In genomic region chr14:105922427-105922826, GRCm38 (mm10) we compare ENCODE assay signal across 14 mouse cellular contexts. TPM values are rescaled to one million over a fixed set of nuclear protein-coding genes. Genes with fewer than 3 reads are reported as not detected.
DNase-seq lines count a peak whose midpoint lies in the region; ATAC-seq and TF ChIP-seq lines count a peak whose summit lies in the region.
"Had no signal": no experiment of that assay in that cellular context is flagged by ENCODE, and none has a peak within 500 bp of the region (broad histone marks: within the 10 kb centered on the region; RNA-seq: fewer than 3 reads in every experiment).

No protein-coding gene starts in this region.

- no peak overlapping the region for H3K4me2 ChIP-seq in hindbrain, postnatal 0 days (ENCODE audit: low read depth, low read length)
- 0 out of 2 replicates have a peak overlapping the region, but pooled peaks have one; percentile 5 for H3K4me2 ChIP-seq in midbrain, embryonic 12.5 days (replicated peaks)
- no peak overlapping the region for H3K4me2 ChIP-seq in midbrain, embryonic 13.5 days (replicated peaks)
- H3K4me2 ChIP-seq in intestine, embryonic 16.5 days (ENCODE audit: low read depth, low read length) = no peak overlapping the region
- H3K4me2 ChIP-seq: hindbrain, embryonic 13.5 days; liver, embryonic 15.5 days; neural tube, embryonic 12.5 days had no signal

- 0 out of 2 replicates have a peak, but pooled peaks cover 5% of the 10 kb centered on the region for H3K27me3 ChIP-seq in hindbrain, embryonic 10.5 days (ENCODE audit: insufficient read depth, poor library complexity, severe bottlenecking)
- no peaks in the 10 kb centered on the region for H3K27me3 ChIP-seq in hindbrain, postnatal 0 days (ENCODE audit: insufficient read depth, low read length)
- peaks cover 10% of the 10 kb centered on the region for H3K27me3 ChIP-seq in midbrain, embryonic 12.5 days
- H3K27me3 ChIP-seq in midbrain, embryonic 13.5 days = peaks cover 19% of the 10 kb centered on the region
- no peaks in the 10 kb centered on the region for H3K27me3 ChIP-seq in intestine, embryonic 16.5 days (replicated peaks; ENCODE audit: control insufficient read depth, insufficient read depth, low read length)
- H3K27me3 ChIP-seq: liver, embryonic 15.5 days; neural tube, embryonic 12.5 days had no signal

- WGBS in hindbrain, embryonic 10.5 days = 15% methylated on average over 5 of the region's 5 CpGs
- 25% methylated on average over 5 of the region's 5 CpGs for WGBS in hindbrain, postnatal 0 days
- WGBS in midbrain, embryonic 12.5 days = 44% methylated on average over 5 of the region's 5 CpGs
- 36% methylated on average over 5 of the region's 5 CpGs for WGBS in midbrain, embryonic 13.5 days
- WGBS in intestine, embryonic 16.5 days = 27% methylated on average over 5 of the region's 5 CpGs

- DNase-seq in hindbrain, embryonic 10.5 days (ENCODE audit: low spot score) = peak; percentile 25
- DNase-seq in hindbrain, postnatal 0 days (ENCODE audit: low spot score) = no peak
- peak; percentile 33 for DNase-seq in yolk sac, embryonic 10.5 days (ENCODE audit: low spot score)
- no peak for DNase-seq in c-Kit-positive CD71-positive TER-119-positive erythroid progenitor cells, embryonic 14.5 days (ENCODE audit: low spot score)
- DNase-seq in layer of hippocampus, postnatal 25 days (ENCODE audit: extremely low spot score in 1 of 2, low spot score in 1 of 2) = no peak
- DNase-seq: cerebellum, adult 9-10 months; layer of hippocampus, postnatal 36 days; thymus, adult 2 months had no signal

- no peaks in the 10 kb centered on the region for H3K36me3 ChIP-seq in hindbrain, embryonic 10.5 days
- H3K36me3 ChIP-seq in hindbrain, postnatal 0 days (ENCODE audit: insufficient read depth, low read length) = no peaks in the 10 kb centered on the region
- no peaks in the 10 kb centered on the region for H3K36me3 ChIP-seq in midbrain, embryonic 12.5 days
- no peaks in the 10 kb centered on the region for H3K36me3 ChIP-seq in midbrain, embryonic 13.5 days
- no peaks in the 10 kb centered on the region for H3K36me3 ChIP-seq in intestine, embryonic 16.5 days (ENCODE audit: control insufficient read depth, insufficient read depth, low read length)
- H3K36me3 ChIP-seq: hindbrain, embryonic 13.5 days; liver, embryonic 15.5 days; neural tube, embryonic 12.5 days had no signal

- H3K9me3 ChIP-seq in hindbrain, embryonic 10.5 days = no peaks in the 10 kb centered on the region
- no peaks in the 10 kb centered on the region for H3K9me3 ChIP-seq in hindbrain, postnatal 0 days (ENCODE audit: low read length)
- H3K9me3 ChIP-seq in midbrain, embryonic 12.5 days = no peaks in the 10 kb centered on the region
- H3K9me3 ChIP-seq in midbrain, embryonic 13.5 days = no peaks in the 10 kb centered on the region
- no peaks in the 10 kb centered on the region for H3K9me3 ChIP-seq in intestine, embryonic 16.5 days (ENCODE audit: control insufficient read depth, low read length)
- H3K9me3 ChIP-seq: hindbrain, embryonic 13.5 days; liver, embryonic 15.5 days; neural tube, embryonic 12.5 days had no signal

- no peak for ATAC-seq in hindbrain, postnatal 0 days
- ATAC-seq in midbrain, embryonic 12.5 days (ENCODE audit: low FRiP score, low read depth) = no peak
- ATAC-seq in midbrain, embryonic 13.5 days = no peak
- ATAC-seq in intestine, embryonic 16.5 days = peak; percentile 50

- 0 out of 2 replicates have a peak overlapping the region, but pooled peaks have one; percentile 9 for H3K4me3 ChIP-seq in hindbrain, embryonic 10.5 days
- no peak overlapping the region for H3K4me3 ChIP-seq in hindbrain, postnatal 0 days (ENCODE audit: low read length)
- H3K4me3 ChIP-seq in midbrain, embryonic 12.5 days = no peak overlapping the region
- no peak overlapping the region for H3K4me3 ChIP-seq in midbrain, embryonic 13.5 days (replicated peaks)
- no peak overlapping the region for H3K4me3 ChIP-seq in intestine, embryonic 16.5 days (ENCODE audit: low read length)
- H3K4me3 ChIP-seq: hindbrain, embryonic 13.5 days; liver, embryonic 15.5 days; neural tube, embryonic 12.5 days had no signal

- no peak overlapping the region for H3K9ac ChIP-seq in hindbrain, postnatal 0 days (replicated peaks; ENCODE audit: low read length)
- H3K9ac ChIP-seq in midbrain, embryonic 12.5 days (replicated peaks) = no peak overlapping the region
- H3K9ac ChIP-seq in midbrain, embryonic 13.5 days (replicated peaks) = no peak overlapping the region
- no peak overlapping the region for H3K9ac ChIP-seq in intestine, embryonic 16.5 days (ENCODE audit: low read depth, low read length)
- H3K9ac ChIP-seq: hindbrain, embryonic 13.5 days; liver, embryonic 15.5 days; neural tube, embryonic 12.5 days had no signal

- peaks cover 37% of the 10 kb centered on the region for H3K4me1 ChIP-seq in hindbrain, embryonic 10.5 days (replicated peaks)
- peaks cover 7% of the 10 kb centered on the region; the same call in 1 of the 2 replicates for H3K4me1 ChIP-seq in hindbrain, postnatal 0 days (ENCODE audit: insufficient read depth, low read length)
- peaks cover 16% of the 10 kb centered on the region for H3K4me1 ChIP-seq in midbrain, embryonic 12.5 days
- H3K4me1 ChIP-seq in midbrain, embryonic 13.5 days (replicated peaks) = peaks cover 16% of the 10 kb centered on the region
- H3K4me1 ChIP-seq in intestine, embryonic 16.5 days (ENCODE audit: control insufficient read depth, insufficient read depth, low read length) = peaks cover 11% of the 10 kb centered on the region

- no peak for TF ChIP-seq CTCF in hindbrain, postnatal 0 days (IDR thresholded peaks at IDR 0.05; ENCODE audit: low read depth)

- peak overlapping the region; percentile 74 for H3K27ac ChIP-seq in hindbrain, embryonic 10.5 days
- no peak overlapping the region for H3K27ac ChIP-seq in hindbrain, postnatal 0 days
- no peak overlapping the region for H3K27ac ChIP-seq in midbrain, embryonic 12.5 days (replicated peaks)
- H3K27ac ChIP-seq in midbrain, embryonic 13.5 days = no peak overlapping the region
- peak overlapping the region; percentile 39 for H3K27ac ChIP-seq in intestine, embryonic 16.5 days (ENCODE audit: low read length)
- H3K27ac ChIP-seq: liver, embryonic 15.5 days; neural tube, embryonic 12.5 days had no signal

RNA-seq across cellular contexts. Expression of gene Spry2, which starts 25.8 kb away (rescaled TPM):
- 30.1 and 31.7 TPM in 2 replicates for polyA plus RNA-seq in hindbrain, embryonic 10.5 days (2016; fragmentation: Nextera tagmentation; extraction: Ambion mirVana)
- 33.5 and 38.4 TPM in 2 replicates for total RNA-seq in hindbrain, postnatal 0 days (2014; rRNA removed)
- polyA plus RNA-seq in hindbrain, postnatal 0 days (2015; fragmentation: Nextera tagmentation; extraction: Ambion mirVana) = 61.7 and 71.4 TPM in 2 replicates
- 23.2 and 26.1 TPM in 2 replicates for polyA plus RNA-seq in midbrain, embryonic 12.5 days (2016; fragmentation: Nextera tagmentation; extraction: Ambion mirVana)
- polyA plus RNA-seq in midbrain, embryonic 13.5 days (2015; fragmentation: Nextera tagmentation; extraction: Ambion mirVana) = 26.9 and 38.6 TPM in 2 replicates
- polyA plus RNA-seq in intestine, embryonic 16.5 days (2015; fragmentation: Nextera tagmentation; extraction: Ambion mirVana) = 29.4 and 35.5 TPM in 2 replicates
- total RNA-seq in layer of hippocampus, postnatal 25 days (2021) = 10 to 100 TPM; 66.5 to 78.6 TPM

Comparison
In these comparisons a context has a peak if more than half of its experiments do, and no peak if none do; other contexts are left out.
1. DNase-seq: peak in hindbrain, embryonic 10.5 days (single experiment) and yolk sac, embryonic 10.5 days (single experiment); none in hindbrain, postnatal 0 days (single experiment), c-Kit-positive CD71-positive TER-119-positive erythroid progenitor cells, embryonic 14.5 days (single experiment) and layer of hippocampus, postnatal 25 days (0 of 2).
2. H3K27ac ChIP-seq: peak in hindbrain, embryonic 10.5 days (single experiment) and intestine, embryonic 16.5 days (single experiment); none in hindbrain, postnatal 0 days (single experiment), midbrain, embryonic 12.5 days (single experiment) and midbrain, embryonic 13.5 days (single experiment).